Mouse (Mus musculus) CH12.LX (cell line): ENCODE data around the gene Cebpa. TPM values are rescaled to one million over a fixed set of nuclear protein-coding genes. Genes with fewer than 3 reads are reported as not detected.

Source experiments
- DNase-seq: peaks from one replicate; pipeline ENCODE4 v3.0.0-alpha.2; 2013; ENCODE audit errors: extremely low read depth
- H3K27ac ChIP-seq: 2 replicates; pipeline ENCODE4 v1.5.1; 2012; ENCODE audit warnings: low read depth, mild to moderate bottlenecking, control low read depth, moderate library complexity; ENCODE audit not compliant: insufficient read depth
- H3K27me3 ChIP-seq: replicated peaks from 2 replicates; pipeline ENCODE3; 2012; ENCODE audit warnings: inconsistent platforms
- H3K36me3 ChIP-seq, 2 experiments: replicated peaks in 1 of 2; 2 replicates each; pipeline versions ENCODE3 to v1.6.1; 2012; ENCODE audit warnings: inconsistent platforms in 1 of 2, low read length in 1 of 2, mild to moderate bottlenecking in 1 of 2, mixed read lengths in 1 of 2, moderate library complexity in 1 of 2; ENCODE audit not compliant: control insufficient read depth in 1 of 2, insufficient read depth in 1 of 2
- H3K4me1 ChIP-seq, 2 experiments: 2 replicates each; pipeline ENCODE4 v1.6.1; 2012; ENCODE audit warnings: inconsistent platforms in 1 of 2, moderate library complexity in 1 of 2; ENCODE audit not compliant: insufficient read depth in 2 of 2, control insufficient read depth in 1 of 2
- H3K4me2 ChIP-seq: 2 replicates; pipeline ENCODE4 v1.6.1; 2012; ENCODE audit warnings: low read depth, mild to moderate bottlenecking, control low read depth; ENCODE audit not compliant: poor library complexity, insufficient read depth, severe bottlenecking
- H3K4me3 ChIP-seq, 3 experiments: fragments of 150-350 bp in 1 of 3; sonication (generic) in 1 of 3; replicated peaks in 1 of 3; 2 replicates each; pipeline versions ENCODE3 to v1.5.1; 2011 to 2012; ENCODE audit warnings: low read depth in 2 of 3, low read length in 2 of 3, mild to moderate bottlenecking in 2 of 3, moderate library complexity in 2 of 3, control low read depth in 1 of 3, improper control_type of control experiment in 1 of 3, inconsistent platforms in 1 of 3, mixed read lengths in 1 of 3; ENCODE audit not compliant: poor library complexity in 1 of 3
- H3K79me2 ChIP-seq: replicated peaks from 2 replicates; pipeline ENCODE4 v1.6.1; 2012; ENCODE audit warnings: mild to moderate bottlenecking, moderate library complexity; ENCODE audit not compliant: control insufficient read depth, poor library complexity, insufficient read depth, severe bottlenecking; ENCODE audit errors: extremely low read depth
- H3K9ac ChIP-seq: 2 replicates; pipeline ENCODE4 v1.6.1; 2012; ENCODE audit warnings: low read depth, mild to moderate bottlenecking, control low read depth, moderate library complexity; ENCODE audit not compliant: insufficient read depth
- H3K9me3 ChIP-seq: replicated peaks from 2 replicates; pipeline ENCODE3; 2012; ENCODE audit warnings: low read length, inconsistent platforms, mixed read lengths
- E2F4 ChIP-seq: IDR thresholded peaks from 2 replicates; pipeline ENCODE4 v1.6.1; 2011; ENCODE audit warnings: low read depth, low read length, improper control_type of control experiment; ENCODE audit not compliant: insufficient replicate concordance
- ELF1 ChIP-seq: IDR thresholded peaks from 2 replicates; pipeline ENCODE4 v1.6.1; 2014; ENCODE audit warnings: low read depth, mild to moderate bottlenecking, inconsistent platforms, low read length, improper control_type of control experiment
- ETS1 ChIP-seq: conservative IDR thresholded peaks from 2 replicates; pipeline ENCODE4 v1.6.1; 2012; ENCODE audit warnings: low read depth, mild to moderate bottlenecking, inconsistent platforms, low read length, improper control_type of control experiment, moderate library complexity
- IRF4 ChIP-seq: IDR thresholded peaks from 2 replicates; pipeline ENCODE4 v1.6.1; 2014; ENCODE audit warnings: low read depth, mild to moderate bottlenecking, inconsistent platforms, low read length, improper control_type of control experiment
- KAT2A ChIP-seq: IDR thresholded peaks from 2 replicates; pipeline ENCODE4 v1.6.1; 2012; ENCODE audit warnings: low read length, improper control_type of control experiment, inconsistent platforms; ENCODE audit not compliant: insufficient replicate concordance
- MAFK ChIP-seq: IDR thresholded peaks from 2 replicates; pipeline ENCODE4 v1.6.1; 2011; ENCODE audit warnings: low read length, improper control_type of control experiment; ENCODE audit not compliant: insufficient replicate concordance
- MAX ChIP-seq: IDR thresholded peaks from 2 replicates; pipeline ENCODE4 v1.6.1; 2011; ENCODE audit warnings: low read length, improper control_type of control experiment
- MAZ ChIP-seq: IDR thresholded peaks from 2 replicates; pipeline ENCODE4 v1.6.1; 2012; ENCODE audit warnings: low read depth, mild to moderate bottlenecking, inconsistent platforms, low read length, improper control_type of control experiment, moderate library complexity
- NELFE ChIP-seq: IDR thresholded peaks from 2 replicates; pipeline ENCODE4 v1.6.1; 2011; ENCODE audit warnings: low read depth, low read length, improper control_type of control experiment
- NRF1 ChIP-seq: IDR thresholded peaks from 2 replicates; pipeline ENCODE4 v1.6.1; 2014; ENCODE audit warnings: low read depth, mild to moderate bottlenecking, inconsistent platforms, low read length, improper control_type of control experiment, moderate library complexity
- POLR2AphosphoS2 ChIP-seq: IDR thresholded peaks from 2 replicates; pipeline ENCODE4 v1.6.1; 2011; ENCODE audit warnings: low read depth, low read length, improper control_type of control experiment
- RAD21 ChIP-seq: IDR thresholded peaks from 2 replicates; pipeline ENCODE4 v1.6.1; 2011; ENCODE audit warnings: low read depth, mild to moderate bottlenecking, low read length, improper control_type of control experiment, moderate library complexity
- RCOR1 ChIP-seq: conservative IDR thresholded peaks from 2 replicates; pipeline ENCODE4 v1.6.1; 2012; ENCODE audit warnings: low read depth, mild to moderate bottlenecking, inconsistent platforms, low read length, improper control_type of control experiment
- SMC3 ChIP-seq: IDR thresholded peaks from 2 replicates; pipeline ENCODE4 v1.6.1; 2011; ENCODE audit warnings: low read depth, low read length, improper control_type of control experiment
- TBP ChIP-seq: conservative IDR thresholded peaks from 2 replicates; pipeline ENCODE4 v1.6.1; 2011; ENCODE audit warnings: low read depth, low read length, improper control_type of control experiment
- UBTF ChIP-seq: IDR thresholded peaks from 2 replicates; pipeline ENCODE4 v1.6.1; 2012; ENCODE audit warnings: low read depth, mild to moderate bottlenecking, inconsistent platforms, low read length, improper control_type of control experiment, moderate library complexity
- USF2 ChIP-seq: conservative IDR thresholded peaks from 2 replicates; pipeline ENCODE4 v1.6.1; 2011; ENCODE audit warnings: low read depth, low read length, improper control_type of control experiment
- ZKSCAN1 ChIP-seq: IDR thresholded peaks from 2 replicates; pipeline ENCODE4 v1.6.1; 2012; ENCODE audit warnings: low read depth, inconsistent platforms, low read length, improper control_type of control experiment, borderline replicate concordance
- ZMIZ1 ChIP-seq: IDR thresholded peaks from 2 replicates; pipeline ENCODE4 v1.6.1; 2012; ENCODE audit warnings: low read depth, mild to moderate bottlenecking, inconsistent platforms, low read length, improper control_type of control experiment
- ZNF384 ChIP-seq: IDR thresholded peaks from 2 replicates; pipeline ENCODE4 v1.6.1; 2012; ENCODE audit warnings: low read depth, low read length, improper control_type of control experiment, inconsistent platforms
- dilution Hi-C: fragments of 300-500 bp; cut with MboI; formaldehyde crosslinking; loops from 2 replicates; pipeline ENCODE4 v1.14.3; 2020; ENCODE audit warnings: low sequenced_read_pairs; ENCODE audit not compliant: extremely low pct_unique_long_range_greater_than_20kb, extremely low pct_ligation_motif_present
- in situ Hi-C: fragments of 300-500 bp; cut with MboI; formaldehyde crosslinking; loops from 3 replicates; pipeline ENCODE4 v1.14.3; 2019; ENCODE audit warnings: low sequenced_read_pairs, low pct_ligation_motif_present, low pct_unique_long_range_greater_than_20kb, mixed read lengths
- polyA plus RNA-seq: library from polyadenylated mRNA; unstranded; fragments of >175 nt; gene quantifications from 2 replicates; pipeline ENCODE4 v1.2.1, GENCODE M21; 2012; ENCODE audit warnings: low read depth; ENCODE audit not compliant: insufficient read length
- total RNA-seq, 2 experiments: library from RNA; depleted of rRNA; stranded (reverse); fragments of 300-350 nt in 1 of 2; fragments of >200 nt in 1 of 2; gene quantifications; 2 replicates each; pipeline ENCODE4 v1.2.3; 2012 to 2014

Gene Cebpa
- total and polyA plus RNA-seq, 3 experiments, result not detected

- TF ChIP-seq USF2, result no peak
- no peak for TF ChIP-seq ZNF384
- no peak for TF ChIP-seq MAZ
- TF ChIP-seq NRF1, result no peak
- TF ChIP-seq E2F4, result no peak
- no peak for TF ChIP-seq NELFE
- no peak for TF ChIP-seq TBP
- no peak for TF ChIP-seq ZMIZ1
- no peak for TF ChIP-seq RAD21
- no peak for TF ChIP-seq RCOR1
- TF ChIP-seq UBTF, result no peak
- no peak for TF ChIP-seq ELF1
- no peak for TF ChIP-seq SMC3
- no peak for TF ChIP-seq MAX
- no peak for TF ChIP-seq ETS1
- no peak for TF ChIP-seq IRF4
- no peak for TF ChIP-seq POLR2AphosphoS2
- TF ChIP-seq, all 38 proteins: peak for 0
- H3K4me2 ChIP-seq, result no peak overlapping the region
- no peaks in the 10 kb centered on the region for H3K79me2 ChIP-seq
- peaks cover 3 to 18% of the 10 kb centered on the region in 2 experiments for H3K4me1 ChIP-seq
- H3K9ac ChIP-seq, result no peak overlapping the region
- H3K27me3 ChIP-seq, result no peaks in the 10 kb centered on the region
- DNase-seq, result no peak
- H3K4me3 ChIP-seq, result no peak overlapping the region
- in situ Hi-C loops (no loop called here), dilution Hi-C loops (no loop called here)
- H3K27ac ChIP-seq, result no peak overlapping the region
- H3K36me3 ChIP-seq, result no peaks in the 10 kb centered on the region
- peaks cover 2% of the 10 kb centered on the region for H3K9me3 ChIP-seq
Measured at GRCm38 (mm10) chr7:35131601-35132000, 12.5 kb downstream of the Cebpa start.

DNA sequence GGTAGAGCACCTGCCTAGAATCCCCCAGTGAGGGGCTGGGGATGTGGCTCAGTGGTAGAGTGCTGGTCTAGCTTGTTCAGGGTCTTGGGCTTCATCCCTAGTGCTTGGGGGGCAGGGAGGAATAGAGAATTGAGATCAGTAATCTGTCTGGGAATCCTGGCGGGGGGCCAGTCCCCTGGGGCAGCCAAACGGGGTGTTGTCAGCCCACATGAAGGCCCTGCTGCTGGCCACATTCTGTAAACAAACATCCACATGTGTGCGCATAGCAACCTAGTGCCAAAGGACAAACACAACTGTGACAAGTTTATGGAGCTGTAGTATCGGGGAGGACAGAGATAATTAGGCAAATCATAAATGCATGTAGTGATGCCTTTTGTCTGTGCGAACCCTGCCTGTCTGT, 15.5 kb downstream of the Cebpa start:
- H3K9me3 ChIP-seq, result peaks cover 2% of the 10 kb centered on the region
- TF ChIP-seq USF2 (no peak), E2F4 (no peak), MAFK (no peak), ZKSCAN1 (no peak), SMC3 (no peak), ETS1 (no peak), KAT2A (no peak)
- in situ Hi-C loops (no loop called here), dilution Hi-C loops (no loop called here)
- H3K27me3 ChIP-seq, result no peaks in the 10 kb centered on the region
- no peaks in the 10 kb centered on the region for H3K36me3 ChIP-seq
- no peak overlapping the region for H3K4me3 ChIP-seq
- no peaks in the 10 kb centered on the region for H3K79me2 ChIP-seq
- H3K4me2 ChIP-seq, result no peak overlapping the region
- H3K27ac ChIP-seq, result no peak overlapping the region
- H3K9ac ChIP-seq, result no peak overlapping the region
- DNase-seq, result no peak
- H3K4me1 ChIP-seq, result peaks cover under 1 to 18% of the 10 kb centered on the region in 2 experiments
